Mouse (Mus musculus) embryonic facial prominence, embryonic 11.5 days (tissue): ENCODE measurements around the gene Ascl2. TPM values are rescaled to one million over a fixed set of nuclear protein-coding genes. Genes with fewer than 3 reads are reported as not detected.

Source experiments
- ATAC-seq: fragments of 200-750 bp; cut with Nextera tagmentation; replicated peaks from 2 replicates; pipeline ENCODE4 v1.8.0; 2017; ENCODE audit warnings: low read depth; ENCODE audit not compliant: insufficient number of reproducible peaks, low FRiP score, low TSS enrichment
- DNase-seq: peaks from one replicate; pipeline ENCODE4 v3.0.0-alpha.2; 2015; ENCODE audit warnings: low spot score
- H3K27ac ChIP-seq: fragments of 300-500 bp; sonication (generic); replicated peaks from 2 replicates; pipeline ENCODE4 v1.5.1; 2014; ENCODE audit warnings: mild to moderate bottlenecking, low read depth, low read length, control low read depth
- H3K27me3 ChIP-seq: fragments of 300-500 bp; sonication (generic); 2 replicates; pipeline ENCODE4 v1.6.1; 2014; ENCODE audit warnings: mild to moderate bottlenecking, low read length, moderate library complexity, mixed read lengths; ENCODE audit not compliant: control insufficient read depth, insufficient read depth
- H3K36me3 ChIP-seq: fragments of 300-500 bp; sonication (generic); replicated peaks from 2 replicates; pipeline ENCODE4 v1.6.1; 2014; ENCODE audit warnings: low read depth, mild to moderate bottlenecking, low read length, moderate library complexity, mixed read lengths; ENCODE audit not compliant: control insufficient read depth, insufficient read depth
- H3K4me1 ChIP-seq: fragments of 300-500 bp; sonication (generic); 2 replicates; pipeline ENCODE4 v1.6.1; 2014; ENCODE audit warnings: low read length, mixed read lengths; ENCODE audit not compliant: control insufficient read depth, insufficient read depth
- H3K4me2 ChIP-seq: fragments of 300-500 bp; sonication (generic); 2 replicates; pipeline ENCODE4 v1.6.1; 2014; ENCODE audit warnings: low read depth, mild to moderate bottlenecking, control low read depth, low read length, moderate library complexity
- H3K4me3 ChIP-seq: fragments of 300-500 bp; sonication (generic); 2 replicates; pipeline ENCODE4 v1.5.1; 2014; ENCODE audit warnings: low read depth, low read length, control low read depth
- H3K9ac ChIP-seq: fragments of 300-500 bp; sonication (generic); replicated peaks from 2 replicates; pipeline ENCODE4 v1.6.1; 2014; ENCODE audit warnings: mild to moderate bottlenecking, control low read depth, low read length
- H3K9me3 ChIP-seq: fragments of 300-500 bp; sonication (generic); replicated peaks from 2 replicates; pipeline ENCODE4 v1.6.1; 2016; ENCODE audit warnings: mild to moderate bottlenecking, low read length, inconsistent platforms, mixed read lengths; ENCODE audit not compliant: control insufficient read depth
- WGBS: fragments of 180-500 bp; shearing (Covaris S2); extraction: QIAGEN DNeasy Blood & Tissue Kit; methylation state at CpG from one replicate; pipeline ENCODE4 v1.1.7; 2014; 5-methylcytosine and 5-hydroxymethylcytosine counted together
- polyA plus RNA-seq: library from polyadenylated mRNA; unstranded; fragments of >200 nt; fragmentation: Nextera tagmentation; extraction: Ambion mirVana; gene quantifications from 2 replicates; pipeline ENCODE4 v1.2.1, GENCODE M21; 2014

Gene Ascl2
- polyA plus RNA-seq, 1 experiment from 2014 or later = 0.94 TPM

GRCm38 (mm10) chr7:143005344-143006096 lies 36.5 kb upstream of the Ascl2 start:
- H3K4me2 ChIP-seq = no peak overlapping the region
- no peaks in the 10 kb centered on the region for H3K36me3 ChIP-seq
- H3K27ac ChIP-seq = no peak overlapping the region
- H3K9me3 ChIP-seq = no peaks in the 10 kb centered on the region
- H3K4me3 ChIP-seq = no peak overlapping the region
- WGBS = 87% methylated on average over 6 of the region's 6 CpGs
- H3K9ac ChIP-seq = no peak overlapping the region; the same call in 1 of the 2 replicates
- no peaks in the 10 kb centered on the region for H3K27me3 ChIP-seq
- ATAC-seq (no peak), DNase-seq (no peak)
- H3K4me1 ChIP-seq = peaks cover 4% of the 10 kb centered on the region

GRCm38 (mm10) chr7:143004727-143005343 lies 35.8 kb upstream of the Ascl2 start, which contains the start of gene Tspan32:
TSS of gene Tspan32 (plus strand) at chr7:143005046.
- Histone ChIP-seq H3K9ac (no peak within 1 kb of the TSS; the same call in 1 of the 2 replicates), H3K4me2 (no peak within 1 kb of the TSS), H3K36me3 (no peaks in the 10 kb centered on the region), H3K4me3 (no peak within 1 kb of the TSS), H3K27ac (no peak within 1 kb of the TSS), H3K27me3 (no peaks in the 10 kb centered on the region), H3K4me1 (peaks cover 4% of the 10 kb centered on the region), H3K9me3 (no peaks in the 10 kb centered on the region)
- WGBS = 79% methylated on average over 4 of the region's 4 CpGs
- no peak for ATAC-seq
- no peak for DNase-seq

- Histone ChIP-seq H3K9me3 (no peaks in the 10 kb centered on the region), H3K9ac (no peak overlapping the region), H3K27me3 (no peaks in the 10 kb centered on the region), H3K4me3 (no peak overlapping the region), H3K4me1 (no peaks in the 10 kb centered on the region), H3K36me3 (no peaks in the 10 kb centered on the region), H3K27ac (no peak overlapping the region), H3K4me2 (no peak overlapping the region)
- 23% methylated on average over 3 of the region's 3 CpGs for WGBS
- DNase-seq (no peak), ATAC-seq (no peak)
Observed at GRCm38 (mm10) chr7:143002679-143003078, 33.6 kb upstream of the Ascl2 start.

- Histone ChIP-seq H3K9ac (no peak overlapping the region), H3K27ac (no peak overlapping the region), H3K4me1 (no peaks in the 10 kb centered on the region), H3K9me3 (no peaks in the 10 kb centered on the region), H3K4me2 (no peak overlapping the region), H3K36me3 (no peaks in the 10 kb centered on the region), H3K27me3 (no peaks in the 10 kb centered on the region), H3K4me3 (no peak overlapping the region)
- DNase-seq = no peak
- WGBS = 91% methylated on average over 3 of the region's 3 CpGs
- ATAC-seq = no peak
Observed at GRCm38 (mm10) chr7:142997403-142998150, 28.5 kb upstream of the Ascl2 start.

GRCm38 (mm10) chr7:142996998-142997397 lies 27.9 kb upstream of the Ascl2 start:
- H3K36me3 ChIP-seq = no peaks in the 10 kb centered on the region
- H3K9ac ChIP-seq = no peak overlapping the region
- no peak for ATAC-seq
- DNase-seq = no peak
- H3K27ac ChIP-seq = no peak overlapping the region
- H3K4me3 ChIP-seq = no peak overlapping the region
- no peaks in the 10 kb centered on the region for H3K9me3 ChIP-seq
- H3K4me2 ChIP-seq = no peak overlapping the region
- H3K27me3 ChIP-seq = no peaks in the 10 kb centered on the region
- 86% methylated on average over 2 of the region's 2 CpGs for WGBS
- no peaks in the 10 kb centered on the region for H3K4me1 ChIP-seq

- H3K9ac ChIP-seq = no peak overlapping the region
- no peaks in the 10 kb centered on the region for H3K36me3 ChIP-seq
- no peak overlapping the region for H3K4me3 ChIP-seq
- H3K27ac ChIP-seq = no peak overlapping the region
- 66% methylated on average over 3 of the region's 3 CpGs for WGBS
- DNase-seq (no peak), ATAC-seq (0 out of 2 replicates have a peak, but pooled peaks have one; percentile 39)
- H3K4me1 ChIP-seq = no peaks in the 10 kb centered on the region
- H3K9me3 ChIP-seq = no peaks in the 10 kb centered on the region
- H3K4me2 ChIP-seq = no peak overlapping the region
- no peaks in the 10 kb centered on the region for H3K27me3 ChIP-seq
Observed at GRCm38 (mm10) chr7:142995630-142996338, 26.7 kb upstream of the Ascl2 start.

GRCm38 (mm10) chr7:142995004-142995403 lies 25.9 kb upstream of the Ascl2 start:
- Histone ChIP-seq H3K4me1 (no peaks in the 10 kb centered on the region), H3K9ac (no peak overlapping the region), H3K4me2 (no peak overlapping the region), H3K27me3 (no peaks in the 10 kb centered on the region), H3K9me3 (no peaks in the 10 kb centered on the region), H3K36me3 (no peaks in the 10 kb centered on the region), H3K4me3 (no peak overlapping the region), H3K27ac (no peak overlapping the region)
- ATAC-seq (no peak), DNase-seq (no peak)
